Mouse (Mus musculus) adrenal gland, postnatal 10 days (tissue): ENCODE results near the gene A430078G23Rik. TPM values are rescaled to one million over a fixed set of nuclear protein-coding genes. Genes with fewer than 3 reads are reported as not detected.

Experiments used
- DNase-seq: peaks from one replicate; pipeline ENCODE4 v3.0.0; 2021; ENCODE audit warnings: mixed read lengths
- total RNA-seq, 2 experiments: library from RNA; stranded (reverse); gene quantifications; 2 replicates each; pipeline ENCODE4 v1.2.3; 2021

Gene A430078G23Rik
- total RNA-seq, 2 experiments from 2014 or later: 2.3 to 3.7 TPM

DNA sequence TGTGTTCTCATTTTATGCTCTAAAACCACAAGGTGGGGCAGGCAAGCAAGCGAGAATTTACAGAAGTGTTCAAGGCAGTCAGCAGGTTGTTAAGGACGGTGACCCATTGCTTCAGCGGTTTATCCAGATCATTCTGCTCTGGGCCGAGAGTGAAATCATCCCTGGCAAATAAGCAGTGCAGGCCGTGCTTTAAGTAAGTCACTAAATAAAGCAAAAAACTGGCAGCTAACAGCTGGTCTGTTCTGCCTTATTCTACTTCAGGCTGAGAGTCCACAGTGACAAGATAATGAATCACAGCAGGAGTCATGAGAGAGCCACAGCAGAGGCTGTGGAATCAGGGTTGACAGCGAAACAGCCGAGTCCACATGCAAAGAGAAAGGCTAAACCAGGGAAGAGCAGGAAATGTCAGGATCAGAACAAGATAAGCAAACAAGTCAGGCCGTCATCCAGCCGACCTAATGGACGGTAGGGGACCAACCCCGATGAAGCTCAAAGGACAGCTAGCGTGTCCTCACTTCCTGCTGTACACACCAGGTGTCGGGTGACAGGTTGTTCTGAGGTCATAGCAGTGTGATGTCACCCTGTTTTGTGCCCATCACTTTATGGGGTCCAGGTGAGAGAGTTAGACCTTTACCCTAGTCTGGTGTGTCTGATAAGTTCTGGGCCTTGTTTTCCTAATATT, 4.9 kb upstream of the A430078G23Rik start:
- DNase-seq: peak; percentile 16

DNA sequence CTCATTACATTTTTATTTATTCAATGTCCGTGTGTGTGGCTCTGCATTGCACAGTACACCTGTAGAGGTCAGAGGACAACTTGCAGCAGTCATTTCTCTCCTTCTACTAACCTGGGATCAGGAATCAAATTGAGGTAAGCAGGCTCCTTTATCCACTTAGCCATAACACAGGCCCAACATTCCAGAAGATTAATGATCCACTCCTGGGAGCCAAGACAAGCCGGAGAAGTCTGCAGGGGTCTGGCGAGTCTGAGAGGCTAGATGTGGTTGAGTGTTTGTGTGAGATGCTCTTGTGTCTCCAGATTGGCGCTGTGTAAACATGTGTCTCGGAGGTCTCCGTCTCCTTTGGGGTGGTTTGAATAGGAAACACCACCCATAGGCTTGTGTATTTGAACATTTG, 2.5 kb upstream of the A430078G23Rik start:
- no peak for DNase-seq

DNA sequence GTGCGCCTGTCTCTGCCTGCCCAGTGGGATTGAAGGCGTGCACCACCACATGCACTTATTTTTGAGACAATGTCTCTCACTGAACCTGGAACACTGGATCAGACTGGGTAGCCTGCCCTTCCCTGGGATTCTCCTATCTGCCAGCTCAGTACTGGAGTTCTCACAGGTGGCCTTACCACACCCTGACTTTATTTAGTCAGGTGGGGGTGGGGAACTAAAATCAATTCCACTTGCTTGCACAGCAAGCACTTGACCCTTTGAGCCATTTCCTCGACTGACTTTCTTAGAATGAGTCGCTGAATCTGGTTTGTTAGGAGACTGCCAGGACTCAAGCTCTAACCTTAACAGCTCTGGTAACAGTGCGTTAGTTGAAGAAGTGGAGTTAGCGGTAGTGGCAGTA, 500 bp upstream of the A430078G23Rik start:
- DNase-seq: no peak

DNA sequence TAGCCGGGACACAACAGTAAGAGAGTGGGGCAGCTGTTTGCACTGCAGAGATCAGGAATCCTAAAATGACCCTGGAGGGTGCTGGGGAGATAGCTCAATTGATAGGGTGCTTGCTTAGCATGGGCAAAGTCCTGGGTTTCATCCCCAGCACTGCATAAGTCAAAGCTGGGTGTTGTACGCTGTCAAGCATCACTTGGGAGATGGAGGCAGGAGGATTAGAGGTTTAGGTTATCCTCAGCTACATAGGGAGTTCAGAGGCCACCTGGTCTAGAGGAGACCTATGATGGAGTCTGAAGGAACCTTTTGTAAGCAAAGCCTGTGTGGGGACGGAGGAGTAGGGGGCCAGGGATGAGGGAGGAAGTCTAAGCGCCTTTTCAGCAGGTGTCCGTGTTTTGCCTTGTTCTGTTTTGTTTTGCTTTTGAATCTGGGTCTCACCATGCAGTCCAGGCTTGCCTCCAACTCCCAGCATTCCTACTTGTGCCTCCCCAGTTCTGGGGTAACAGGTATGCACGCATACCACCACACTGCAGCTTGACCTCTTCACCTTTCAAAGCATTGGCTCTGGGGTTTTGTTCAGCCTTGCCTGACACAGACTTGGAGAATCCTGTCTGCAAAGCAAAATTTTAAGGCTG, 712 bp downstream of the A430078G23Rik start:
- DNase-seq: no peak

DNA sequence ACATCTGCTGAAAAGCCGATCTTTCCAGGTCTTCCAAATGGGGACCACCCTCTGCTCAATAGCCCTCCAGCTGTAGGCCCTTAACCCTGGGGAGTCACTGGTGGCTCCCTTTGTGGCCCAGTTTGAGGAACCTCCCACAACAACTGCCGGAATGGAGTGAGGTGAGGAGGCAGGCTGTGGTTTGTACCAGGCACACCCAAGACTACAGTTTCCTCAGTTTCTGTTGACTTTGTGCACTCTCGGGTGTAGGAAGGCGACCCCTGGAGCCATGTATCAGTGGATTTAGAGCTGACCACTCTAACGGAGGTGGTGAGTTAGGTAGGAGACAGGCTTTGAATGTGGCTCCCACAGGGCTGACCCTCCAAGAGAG, 1.2 kb downstream of the A430078G23Rik start:
- DNase-seq: no peak

DNA sequence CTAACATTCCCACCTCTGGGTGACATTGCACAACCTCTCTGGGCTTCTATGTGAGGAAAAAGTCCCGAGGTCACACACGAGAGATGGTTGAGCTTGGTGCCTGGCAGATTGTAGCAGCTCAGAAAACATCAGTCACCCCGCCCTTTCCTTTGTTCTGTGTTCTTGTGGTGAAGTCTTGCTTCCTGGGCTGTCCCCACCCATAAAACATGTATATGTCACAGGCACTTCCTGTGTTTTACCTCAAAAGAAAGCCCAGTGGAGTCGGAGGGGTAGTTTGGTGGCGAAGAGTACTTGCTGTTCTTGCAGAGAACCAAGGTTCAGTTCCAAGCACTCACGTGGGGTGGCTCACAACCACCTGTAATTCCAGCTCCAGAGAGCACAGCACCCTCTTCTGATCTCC, 2.4 kb downstream of the A430078G23Rik start:
- no peak for DNase-seq

DNA sequence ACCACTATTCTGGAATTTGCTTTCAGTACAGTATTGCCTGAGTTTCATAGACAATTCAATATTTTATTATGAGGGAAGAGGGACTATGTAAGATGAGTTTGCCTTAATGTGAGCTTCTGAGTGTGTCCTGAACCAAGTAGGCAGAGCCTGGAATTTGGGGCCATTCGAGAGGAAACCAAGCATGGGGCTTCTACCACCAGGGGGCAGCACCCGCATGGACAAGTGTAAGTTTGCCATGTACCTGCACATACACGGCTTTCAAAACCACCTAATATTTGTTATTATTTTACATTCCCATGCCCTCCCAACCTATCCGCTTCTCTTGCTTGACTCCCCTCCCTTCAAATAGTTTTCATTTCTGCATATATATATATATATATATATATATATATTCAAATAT, 4.8 kb downstream of the A430078G23Rik start:
- DNase-seq: peak; percentile 94

DNA sequence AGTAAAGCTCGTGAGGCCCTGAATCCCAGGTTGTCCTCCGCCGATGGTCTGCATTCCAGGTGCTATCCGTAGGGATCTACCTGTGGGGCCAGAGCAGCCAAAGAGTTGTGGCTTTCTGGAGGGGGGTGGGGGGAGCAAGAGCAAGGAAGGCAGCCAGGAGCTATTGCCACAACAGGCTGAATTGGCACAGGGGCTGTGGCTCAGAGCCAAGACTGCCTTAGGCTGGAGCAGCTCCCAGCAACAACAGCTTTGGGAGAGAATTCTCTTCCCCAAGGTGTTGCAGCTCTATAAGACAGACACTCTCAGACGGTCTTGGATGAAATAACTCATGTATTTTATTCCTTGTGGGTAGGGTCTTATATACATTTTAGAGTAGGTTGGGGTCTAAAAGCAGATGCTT, 13.9 kb downstream of the A430078G23Rik start:
- peak; percentile 73 for DNase-seq

DNA sequence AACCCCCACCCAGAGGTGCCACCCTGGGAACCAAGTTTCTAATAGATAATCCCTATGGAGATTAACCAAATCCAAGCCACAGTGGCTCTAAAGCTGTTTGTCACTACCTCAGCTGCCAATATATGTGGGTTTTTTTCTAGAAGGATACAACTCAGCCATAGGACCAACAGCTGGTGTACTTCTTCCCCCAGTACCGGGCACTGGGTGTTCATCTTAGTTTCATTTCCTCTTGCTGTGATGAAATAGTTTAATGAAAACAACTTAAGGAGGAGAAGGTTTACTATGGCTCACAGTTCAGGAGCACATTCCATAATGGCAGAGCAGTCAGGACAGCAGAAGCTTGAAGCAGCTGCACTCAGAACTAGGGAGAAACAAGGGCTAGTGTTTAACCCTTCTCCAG, 14.9 kb downstream of the A430078G23Rik start:
- DNase-seq: no peak

DNA sequence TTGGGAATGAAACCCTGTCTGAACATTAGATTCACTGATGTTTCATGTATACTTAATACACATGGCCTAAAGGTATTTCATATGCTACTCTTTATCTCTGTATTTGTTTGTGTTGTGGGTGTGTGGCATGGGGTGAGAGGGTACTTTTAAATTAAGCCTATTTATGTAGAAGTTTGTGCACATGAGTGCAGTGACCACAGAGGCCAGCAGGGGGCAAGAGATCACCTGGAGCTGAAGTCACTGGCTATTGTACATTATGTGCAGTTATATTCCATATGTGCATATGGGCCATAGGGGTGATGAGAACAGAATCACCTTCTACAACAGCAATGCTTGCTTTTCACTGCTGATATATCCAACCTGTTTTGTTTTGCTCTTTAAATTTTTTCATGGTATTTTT, 22.5 kb downstream of the A430078G23Rik start:
- DNase-seq: no peak

DNA sequence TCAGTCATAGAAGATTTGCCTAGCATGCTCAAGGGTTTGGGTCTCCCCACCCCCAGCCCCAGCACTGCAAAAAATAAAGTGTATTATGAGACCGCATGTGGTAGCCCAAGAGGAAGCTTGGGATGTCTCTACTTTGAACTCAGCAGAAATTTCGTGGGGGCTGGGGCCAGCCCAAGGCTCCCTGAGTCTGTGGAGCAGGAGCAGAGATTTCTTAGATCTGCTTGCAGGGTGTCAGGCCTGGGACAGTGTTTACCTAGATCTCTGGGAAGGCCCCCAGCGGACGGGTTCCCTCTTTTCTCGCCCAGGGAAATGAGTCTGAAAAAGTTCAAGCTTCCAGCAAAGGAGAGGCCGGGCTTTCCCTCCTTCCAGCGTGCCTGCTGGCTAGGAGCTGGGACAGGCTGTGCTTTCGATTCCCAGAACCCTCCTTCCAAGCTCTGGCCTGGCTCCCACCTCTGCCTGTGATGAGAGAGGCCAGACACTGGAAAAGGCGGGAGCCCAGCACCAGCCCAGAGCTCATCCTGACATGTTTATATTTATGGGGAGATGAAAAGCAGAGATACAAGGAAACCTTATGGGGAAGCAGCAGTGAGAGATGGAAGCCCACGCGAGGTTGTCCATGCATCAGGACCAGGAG, 23.5 kb downstream of the A430078G23Rik start:
- DNase-seq: peak; percentile 36

DNA sequence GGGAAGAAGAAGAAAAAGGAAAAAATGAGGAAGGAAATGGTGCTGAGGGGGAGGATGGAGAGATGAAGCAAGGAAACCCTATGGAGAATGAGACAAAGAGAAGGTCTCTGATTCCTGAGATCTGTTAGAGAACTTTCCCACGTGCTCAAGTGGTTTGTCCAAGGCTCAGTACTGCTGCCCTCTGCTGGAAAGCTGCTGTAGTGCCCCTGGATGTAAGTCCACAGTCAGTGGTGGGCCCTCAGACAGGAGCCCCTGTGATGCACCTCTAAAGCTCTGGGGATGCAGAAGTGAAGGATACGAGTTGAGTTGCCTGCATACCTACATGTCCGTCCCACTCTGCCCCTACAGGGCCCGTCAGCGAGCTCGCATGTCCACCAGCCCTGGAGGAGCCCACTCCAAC, 34.1 kb downstream of the A430078G23Rik start:
- peak; percentile 82 for DNase-seq

DNA sequence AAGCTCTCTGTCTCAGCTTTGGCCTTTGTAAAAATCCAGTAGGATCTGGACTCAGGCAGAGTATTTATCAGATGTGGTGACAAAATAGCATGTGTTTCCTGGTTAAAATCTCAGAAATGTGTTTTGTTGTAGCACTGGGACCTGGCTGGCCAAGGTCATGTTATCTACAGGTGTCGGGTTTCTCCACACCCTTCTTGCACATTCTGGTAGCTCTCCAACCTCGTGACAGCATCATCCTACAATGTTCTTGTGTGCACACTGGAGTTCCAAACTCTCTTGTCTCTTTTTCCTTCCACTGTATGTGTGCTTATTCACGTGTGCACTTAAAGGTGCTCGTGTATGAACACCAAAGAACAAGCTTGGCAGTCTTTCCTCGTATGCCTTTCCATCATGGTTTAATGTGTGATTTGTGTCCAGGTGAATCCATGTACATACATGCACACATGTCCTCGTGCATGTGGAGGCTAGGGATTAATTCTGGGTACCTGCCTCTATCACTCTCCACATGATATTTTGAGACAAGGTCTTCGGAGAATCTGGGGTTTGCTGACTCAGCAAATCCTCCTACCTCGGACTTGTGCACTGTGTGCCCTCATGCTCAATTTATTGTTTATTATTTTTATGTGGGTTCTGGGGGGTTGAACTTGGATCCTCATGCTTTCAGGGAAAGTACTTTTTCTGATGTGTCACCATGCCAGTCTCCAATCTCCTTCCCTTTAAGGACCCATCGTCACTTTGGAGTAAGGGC, 35.5 kb downstream of the A430078G23Rik start:
- no peak for DNase-seq

DNA sequence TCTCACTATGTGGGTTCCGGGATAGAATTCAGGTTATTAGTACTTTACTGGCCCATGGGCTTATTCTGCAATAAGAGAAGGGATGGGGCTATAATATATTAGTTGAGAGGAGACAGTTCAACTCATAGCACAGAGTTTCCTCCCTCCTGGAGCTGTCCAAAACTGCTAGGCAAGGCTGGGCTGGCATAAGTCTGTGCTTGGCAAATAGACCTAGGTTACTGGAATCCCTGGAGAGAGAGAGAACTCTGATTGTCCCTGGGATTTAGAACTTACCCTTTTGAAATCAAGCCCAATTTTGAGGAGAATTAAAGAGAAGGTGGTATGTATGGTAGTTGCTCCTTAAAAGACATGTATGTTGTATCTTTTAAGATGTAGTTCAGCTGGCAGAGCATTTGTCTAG, 36.3 kb downstream of the A430078G23Rik start:
- DNase-seq: peak; percentile 34

DNA sequence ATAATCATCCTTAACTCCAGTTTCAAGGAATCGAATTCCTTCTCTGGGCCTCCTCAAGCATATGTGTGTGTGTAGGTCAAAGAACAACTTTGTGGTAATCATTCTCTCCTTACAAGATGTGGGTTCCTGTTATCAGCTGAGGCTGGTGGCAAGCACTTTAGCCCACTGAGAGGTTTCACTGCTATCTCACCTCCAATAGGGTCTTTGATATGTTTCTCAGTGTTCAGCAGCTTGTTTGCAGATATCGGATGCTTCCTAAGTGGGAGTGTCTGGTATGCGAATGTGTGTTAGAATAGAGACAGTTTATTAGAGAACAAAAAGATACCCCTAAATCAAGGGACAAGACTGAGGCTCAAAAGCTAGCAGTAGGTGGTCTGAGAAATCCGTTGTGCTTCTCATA, 39.1 kb downstream of the A430078G23Rik start:
- no peak for DNase-seq

DNA sequence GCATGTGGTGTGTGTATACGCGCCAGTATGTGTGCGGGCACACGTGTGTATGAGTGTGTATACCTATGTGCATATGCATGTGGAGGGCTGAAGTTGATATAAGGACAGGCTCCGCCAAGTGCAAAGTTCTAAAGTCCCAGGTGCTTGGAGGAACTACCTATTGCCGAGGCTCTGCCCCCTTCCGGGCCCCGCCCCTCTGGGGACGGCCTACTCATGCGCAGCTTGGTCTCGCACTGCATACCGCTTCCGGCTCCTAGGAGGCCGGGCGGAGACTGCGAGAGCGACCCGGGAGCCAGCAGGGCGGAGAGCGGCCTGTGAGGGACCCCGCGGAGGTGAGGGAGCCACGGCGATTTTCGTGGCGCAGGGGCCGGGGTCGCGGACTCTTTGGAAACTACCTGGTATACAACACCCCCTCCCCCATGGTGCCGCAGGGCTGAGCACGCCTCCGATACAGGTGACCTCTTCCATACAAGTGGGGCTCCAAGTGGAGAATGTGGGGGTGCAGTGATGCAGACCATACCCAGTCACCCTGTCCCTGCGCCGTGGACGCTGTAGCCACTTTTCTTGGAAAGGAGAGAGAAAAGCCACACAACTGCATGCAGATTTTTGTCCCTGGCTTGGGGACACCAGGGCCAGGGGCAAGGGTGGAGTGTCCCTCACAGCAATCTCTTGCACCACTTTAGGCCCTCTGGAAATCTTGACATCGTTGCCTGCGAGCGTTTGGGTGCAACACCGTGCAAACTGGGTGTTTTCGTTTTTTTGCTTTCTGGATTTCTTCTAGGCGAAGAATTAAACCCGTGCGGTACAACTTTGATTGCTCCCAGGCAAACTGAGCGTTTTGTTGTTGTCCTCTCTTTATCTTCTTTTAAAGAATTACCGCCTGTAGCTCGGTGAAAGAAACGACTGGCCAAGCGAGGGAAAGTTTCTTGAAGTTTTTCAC, 39.8 kb downstream of the A430078G23Rik start, which contains the start of gene Arhgef18:
Gene Arhgef18, plus strand, starts transcription at position 236 of the 940 bp plus-strand sequence.
- DNase-seq: peak; percentile 95

DNA sequence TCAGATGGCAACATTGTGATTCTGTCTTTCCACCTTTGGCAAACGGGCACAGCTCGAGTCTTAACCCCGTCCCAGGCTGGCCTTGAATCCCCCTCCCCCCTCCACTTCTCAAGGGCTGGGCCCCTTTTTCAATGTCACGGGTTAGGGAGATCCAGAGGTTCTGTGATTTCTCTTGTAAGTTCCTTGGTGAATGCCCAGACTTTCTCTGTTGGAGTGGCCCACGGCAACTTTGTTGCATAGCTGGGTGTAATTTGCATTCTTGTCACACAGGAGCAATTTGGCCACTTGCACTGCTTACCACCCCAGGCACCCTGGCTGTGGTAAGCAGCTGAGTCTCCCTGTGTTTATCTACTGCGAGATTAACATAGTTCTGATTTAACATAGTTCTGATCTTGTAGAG, 41.4 kb downstream of the A430078G23Rik start:
- DNase-seq: peak; percentile 43

DNA sequence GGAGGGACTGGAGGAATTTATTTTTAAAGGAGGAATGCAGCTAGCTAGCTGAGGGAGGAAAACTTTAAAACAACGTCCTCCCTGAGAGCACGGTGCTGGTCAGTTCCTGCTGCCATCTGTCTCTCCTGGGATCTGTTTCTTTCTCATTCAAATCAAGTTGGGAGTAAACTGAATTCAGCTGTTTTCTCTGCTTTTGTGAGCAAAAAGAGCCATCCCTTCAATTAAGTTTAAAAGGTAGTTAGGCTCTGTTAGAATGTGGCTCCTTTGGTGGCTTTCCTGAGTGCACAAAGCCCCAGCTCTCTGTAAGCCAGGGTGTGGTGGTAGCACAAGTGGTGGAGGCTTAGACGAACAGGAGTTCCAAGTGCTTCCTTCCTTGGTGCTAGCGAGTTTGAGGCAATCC, 42.0 kb downstream of the A430078G23Rik start:
- DNase-seq: no peak

DNA sequence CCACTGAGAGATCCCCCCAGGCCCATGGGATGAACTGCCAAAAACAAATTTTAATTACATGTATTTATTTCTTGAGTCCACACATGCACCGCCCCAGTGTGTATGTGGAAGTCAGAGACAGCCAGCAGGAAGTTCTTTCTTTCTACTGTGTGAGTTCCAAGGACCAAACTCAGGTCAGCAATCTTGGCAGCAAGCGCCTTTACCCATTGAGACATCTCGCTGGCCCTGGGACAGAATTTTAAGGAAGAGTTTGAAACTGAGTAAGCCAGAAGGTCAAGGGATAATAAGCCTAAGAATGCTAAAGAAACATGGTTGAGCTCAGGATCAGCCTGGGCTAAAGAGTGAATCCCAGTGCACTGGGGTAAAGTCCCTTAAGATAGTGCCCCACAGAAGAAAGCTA, 44.4 kb downstream of the A430078G23Rik start:
- peak; percentile 61 for DNase-seq

DNA sequence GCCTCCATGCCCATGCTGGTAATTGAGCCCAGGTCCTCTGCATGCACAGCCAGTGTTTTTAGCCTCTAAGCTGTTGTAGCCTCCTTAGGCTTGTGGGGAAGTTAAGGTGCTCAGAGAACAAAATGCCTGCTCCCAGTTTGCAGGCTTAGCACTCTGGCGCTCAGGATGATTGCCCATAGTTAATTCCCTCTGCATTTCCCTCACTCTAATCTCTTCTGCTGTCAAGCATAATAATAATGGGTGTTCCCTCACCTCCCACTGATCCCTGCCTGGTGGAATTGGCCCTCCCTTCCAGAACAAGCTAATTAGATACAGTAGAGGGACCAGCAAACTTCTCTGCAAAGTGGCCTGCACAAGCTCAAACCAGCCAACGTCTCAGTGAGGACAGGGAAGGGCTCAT, 47.3 kb downstream of the A430078G23Rik start:
- no peak for DNase-seq

DNA sequence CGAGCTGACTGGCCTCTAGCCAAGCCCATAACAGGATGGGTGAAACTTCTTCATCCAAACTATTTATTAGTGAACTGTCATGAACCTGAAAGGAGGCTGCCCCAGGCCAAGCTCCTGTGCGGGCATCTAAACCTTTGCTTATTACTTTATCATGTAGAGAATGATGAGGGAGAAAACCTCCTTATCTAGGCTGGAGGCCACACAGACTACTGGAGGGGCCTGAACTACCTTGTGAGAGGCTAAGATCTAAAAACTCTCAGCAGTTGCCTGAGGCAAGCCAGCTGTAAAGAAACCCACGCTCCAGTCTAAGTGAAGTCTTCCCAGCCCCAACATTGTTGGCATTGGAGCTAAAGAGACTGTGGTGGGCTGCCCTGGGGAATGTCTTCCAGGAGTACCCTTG, 54.2 kb downstream of the A430078G23Rik start:
- no peak for DNase-seq

DNA sequence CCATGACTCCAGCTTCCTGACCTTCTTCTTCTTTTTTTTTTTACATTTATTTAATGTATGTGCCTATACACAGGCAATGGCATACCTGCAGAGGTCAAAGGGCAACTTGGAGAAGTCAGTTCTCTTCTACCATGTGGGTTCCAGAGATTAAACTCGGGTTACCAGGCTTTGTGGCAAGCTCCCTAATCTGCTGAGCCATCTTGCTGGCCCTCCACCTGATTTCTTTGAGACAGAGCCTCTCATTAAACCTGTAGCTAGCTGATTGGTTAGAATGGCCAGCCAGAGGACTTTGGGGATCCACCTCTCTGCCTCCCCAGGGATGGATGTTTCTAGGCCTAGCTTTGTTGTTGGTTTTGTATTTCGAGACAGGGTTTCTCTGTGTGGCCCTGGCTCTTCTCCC, 57.9 kb downstream of the A430078G23Rik start:
- DNase-seq: no peak
